Mouse (Mus musculus) ES-E14 (cell line): ENCODE results near the gene Usp21. TPM values are rescaled to one million over a fixed set of nuclear protein-coding genes. Genes with fewer than 3 reads are reported as not detected.

Experiments
- DNase-seq: peaks from one replicate; pipeline ENCODE4 v3.0.0-alpha.2; 2013; ENCODE audit warnings: low read depth, low spot score
- H3K27ac ChIP-seq: 2 replicates; pipeline ENCODE4 v1.5.1; 2012; ENCODE audit warnings: low read depth, mild to moderate bottlenecking, low read length, moderate library complexity, mixed read lengths; ENCODE audit not compliant: poor library complexity, insufficient read depth, severe bottlenecking
- H3K36me3 ChIP-seq: 2 replicates; pipeline ENCODE4 v1.6.1; 2012; ENCODE audit warnings: mild to moderate bottlenecking, low read length, moderate library complexity, mixed read lengths; ENCODE audit not compliant: control insufficient read depth, poor library complexity, insufficient read depth, severe bottlenecking
- H3K4me1 ChIP-seq, 2 experiments: fragments of 150-350 bp in 1 of 2; sonication (generic) in 1 of 2; 2 replicates each; pipeline ENCODE4 v1.6.1; 2012; ENCODE audit warnings: low read length in 2 of 2, mild to moderate bottlenecking in 1 of 2, mixed read lengths in 1 of 2; ENCODE audit not compliant: control insufficient read depth in 2 of 2, insufficient read depth in 2 of 2, poor library complexity in 1 of 2
- H3K4me3 ChIP-seq, 2 experiments: fragments of 150-350 bp in 1 of 2; sonication (generic) in 1 of 2; 2 replicates each; pipeline ENCODE4 v1.5.1; 2012; ENCODE audit warnings: low read length in 2 of 2, low read depth in 1 of 2, mild to moderate bottlenecking in 1 of 2, mixed read lengths in 1 of 2; ENCODE audit not compliant: insufficient read depth in 1 of 2, poor library complexity in 1 of 2, severe bottlenecking in 1 of 2
- H3K9ac ChIP-seq: 2 replicates; pipeline ENCODE4 v1.6.1; 2012; ENCODE audit warnings: low read depth, mild to moderate bottlenecking, low read length, mixed read lengths; ENCODE audit not compliant: poor library complexity, insufficient read depth, severe bottlenecking
- H3K9me3 ChIP-seq: fragments of 150-350 bp; sonication (generic); 2 replicates; pipeline ENCODE4 v1.6.1; 2012; ENCODE audit warnings: low read depth, mild to moderate bottlenecking, low read length; ENCODE audit not compliant: control insufficient read depth, insufficient read depth
- CHD2 ChIP-seq: IDR thresholded peaks from 2 replicates; pipeline ENCODE4 v1.6.1; 2014; ENCODE audit warnings: mild to moderate bottlenecking, low read depth, low read length, inconsistent platforms
- HCFC1 ChIP-seq: IDR thresholded peaks from 2 replicates; pipeline ENCODE4 v1.6.1; 2012; ENCODE audit warnings: low read length, inconsistent platforms, borderline replicate concordance; ENCODE audit not compliant: insufficient read depth
- MAFK ChIP-seq: IDR thresholded peaks from 2 replicates; pipeline ENCODE4 v1.6.1; 2014; ENCODE audit warnings: mild to moderate bottlenecking, low read depth, low read length, inconsistent platforms; ENCODE audit not compliant: insufficient read depth
- ZC3H11A ChIP-seq: IDR thresholded peaks from 2 replicates; pipeline ENCODE4 v1.6.1; 2012; ENCODE audit warnings: low read depth, mild to moderate bottlenecking, inconsistent platforms, low read length, borderline replicate concordance
- ZNF384 ChIP-seq: IDR thresholded peaks from 2 replicates; pipeline ENCODE4 v1.6.1; 2012; ENCODE audit warnings: low read depth, low read length, inconsistent platforms
- in situ Hi-C, 2 experiments: fragments of 600-800 bp; cut with MboI; formaldehyde crosslinking; loops; one replicate each; pipeline ENCODE4 v1.15.1; 2025; ENCODE audit warnings: low sequenced_read_pairs in 2 of 2, inconsistent platforms in 1 of 2; ENCODE audit not compliant: unreplicated experiment in 2 of 2
- total RNA-seq: library from RNA; depleted of rRNA; stranded (reverse); fragments of 300-350 nt; gene quantifications from 2 replicates; pipeline ENCODE4 v1.2.3, GENCODE M21; 2012

Gene Usp21
- total RNA-seq, 1 experiment = 23.1 TPM

- DNase-seq = peak; percentile 62
- in situ Hi-C loops = no loop called here
- H3K9ac ChIP-seq = no peak overlapping the region
- peaks cover 0 to 7% of the 10 kb centered on the region in 2 experiments; a peak in 1 of 4 replicates for H3K4me1 ChIP-seq
- peak overlapping the region; percentile 16 to 41; a peak in 3 of 4 replicates for H3K4me3 ChIP-seq
- TF ChIP-seq ZNF384 (no peak), MAFK (no peak), ZC3H11A (no peak), CHD2 (no peak), HCFC1 (no peak)
- no peaks in the 10 kb centered on the region for H3K36me3 ChIP-seq
- H3K9me3 ChIP-seq = no peaks in the 10 kb centered on the region
- no peak overlapping the region for H3K27ac ChIP-seq
Observed at GRCm38 (mm10) chr1:171256937-171257548, 30.7 kb downstream of the Usp21 start.

DNA sequence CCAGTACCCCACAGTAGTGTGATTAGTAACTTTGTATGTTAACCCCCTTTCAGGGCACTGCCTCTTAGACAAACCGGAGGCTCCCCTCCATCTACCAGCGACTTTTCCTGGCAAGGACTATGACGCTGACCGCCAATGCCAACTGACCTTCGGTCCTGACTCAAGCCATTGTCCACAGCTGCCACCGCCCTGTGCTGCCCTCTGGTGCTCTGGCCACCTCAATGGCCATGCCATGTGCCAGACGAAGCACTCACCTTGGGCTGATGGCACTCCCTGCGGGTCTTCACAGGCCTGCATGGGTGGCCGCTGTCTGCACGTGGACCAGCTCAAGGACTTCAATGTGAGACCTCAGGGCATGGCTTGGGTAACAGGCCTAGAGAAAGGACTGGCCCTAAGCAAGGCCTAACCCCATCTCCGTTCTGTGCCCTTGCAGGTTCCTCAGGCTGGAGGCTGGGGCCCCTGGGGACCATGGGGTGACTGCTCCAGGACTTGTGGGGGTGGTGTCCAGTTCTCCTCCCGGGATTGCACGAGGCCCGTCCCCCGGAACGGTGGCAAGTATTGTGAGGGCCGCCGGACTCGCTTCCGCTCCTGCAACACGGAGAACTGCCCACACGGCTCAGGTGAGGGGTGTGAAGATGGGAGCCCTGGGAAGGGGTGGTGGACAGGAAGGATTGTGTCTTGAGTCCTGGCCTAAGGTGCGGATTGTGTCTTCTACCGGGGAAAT lies 31.5 kb downstream of the Usp21 start:
- Histone ChIP-seq H3K27ac (no peak overlapping the region), H3K9ac (no peak overlapping the region), H3K4me1 (peaks cover 0 to 8% of the 10 kb centered on the region in 2 experiments; a peak in 2 of 4 replicates), H3K36me3 (no peaks in the 10 kb centered on the region), H3K9me3 (no peaks in the 10 kb centered on the region), H3K4me3 (peak overlapping the region; percentile 12 to 20; a peak in 2 of 4 replicates)
- no peak for TF ChIP-seq HCFC1
- no peak for TF ChIP-seq ZNF384
- TF ChIP-seq CHD2 = no peak
- TF ChIP-seq MAFK = no peak
- no peak for TF ChIP-seq ZC3H11A
- in situ Hi-C loops = no loop called here
- no peak for DNase-seq

DNA sequence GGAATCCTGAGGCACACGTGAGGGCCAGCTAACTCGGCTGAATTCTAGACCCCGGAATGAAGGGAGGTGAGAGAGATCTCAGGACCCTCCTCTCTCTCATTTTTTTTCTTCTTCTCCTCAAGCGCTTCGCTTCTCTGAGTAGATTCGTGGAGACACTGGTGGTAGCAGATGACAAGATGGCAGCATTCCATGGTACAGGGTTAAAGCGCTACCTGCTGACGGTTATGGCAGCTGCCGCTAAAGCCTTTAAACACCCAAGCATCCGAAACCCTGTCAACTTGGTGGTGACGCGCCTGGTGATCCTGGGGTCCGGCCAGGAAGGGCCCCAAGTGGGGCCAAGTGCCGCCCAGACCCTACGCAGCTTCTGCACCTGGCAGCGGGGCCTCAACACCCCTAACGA lies 35.4 kb downstream of the Usp21 start:
- H3K4me1 ChIP-seq = peaks cover 2 to 26% of the 10 kb centered on the region in 2 experiments; a peak in 3 of 4 replicates
- no peak for TF ChIP-seq ZNF384
- no peak for TF ChIP-seq ZC3H11A
- TF ChIP-seq CHD2 = no peak
- no peak for TF ChIP-seq HCFC1
- TF ChIP-seq MAFK = no peak
- H3K36me3 ChIP-seq = no peaks in the 10 kb centered on the region
- peak overlapping the region; percentile 40; the same call in 1 of the 2 replicates for H3K9ac ChIP-seq
- no peak overlapping the region for H3K27ac ChIP-seq
- no peaks in the 10 kb centered on the region for H3K9me3 ChIP-seq
- H3K4me3 ChIP-seq = peak overlapping the region; percentile 47 to 61; a peak in 3 of 4 replicates
- DNase-seq = no peak
- in situ Hi-C loops = no loop called here

DNA sequence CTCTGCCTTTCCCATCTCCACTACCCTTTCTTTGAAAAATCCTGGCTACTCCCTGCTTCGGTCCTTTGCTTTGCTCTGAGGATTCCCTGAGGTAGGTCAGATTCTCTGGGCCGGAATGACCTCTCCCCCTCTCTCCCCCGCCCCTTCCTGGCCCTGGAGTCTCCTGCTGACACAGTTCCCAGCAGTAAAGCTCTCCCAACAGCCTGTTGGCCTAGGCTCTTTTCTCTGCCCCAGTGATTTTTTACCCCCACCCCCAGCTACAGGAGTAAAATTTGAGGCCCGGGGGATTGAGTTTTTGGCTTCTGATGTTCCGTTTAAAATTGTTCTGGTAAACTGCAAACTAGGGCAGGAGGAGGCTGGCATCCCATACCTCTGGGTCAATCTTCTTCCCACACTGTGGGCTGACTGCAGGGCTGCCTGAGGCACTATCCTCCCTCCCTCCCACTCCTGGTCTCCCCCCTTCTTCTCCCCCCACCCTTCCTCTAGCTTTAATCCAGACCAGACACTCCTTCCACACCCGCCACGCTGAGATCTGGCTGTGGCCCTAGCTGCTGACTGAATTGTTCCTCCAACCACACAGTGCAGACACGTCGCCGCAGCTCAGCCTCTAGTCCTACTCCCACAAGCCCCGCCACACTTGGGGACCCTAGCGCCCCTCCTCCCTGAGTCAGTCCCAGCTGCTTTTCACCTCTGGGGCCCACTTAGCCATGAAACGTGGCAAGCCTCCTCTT lies 36.0 kb downstream of the Usp21 start:
- TF ChIP-seq MAFK (no peak), ZC3H11A (no peak), ZNF384 (no peak), HCFC1 (no peak), CHD2 (no peak)
- H3K27ac ChIP-seq = no peak overlapping the region
- no peaks in the 10 kb centered on the region for H3K9me3 ChIP-seq
- peak overlapping the region; percentile 47 to 61 for H3K4me3 ChIP-seq
- H3K36me3 ChIP-seq = no peaks in the 10 kb centered on the region
- peaks cover 2 to 26% of the 10 kb centered on the region in 2 experiments; a peak in 3 of 4 replicates for H3K4me1 ChIP-seq
- DNase-seq = no peak
- in situ Hi-C loops = no loop called here
- peak overlapping the region; percentile 42; the same call in 1 of the 2 replicates for H3K9ac ChIP-seq
